Mouse (Mus musculus) adrenal gland, adult 8-10 months (tissue): Measurements from ENCODE around the gene Gabrb3. TPM values are rescaled to one million over a fixed set of nuclear protein-coding genes. Genes with fewer than 3 reads are reported as not detected.
"Not testable (repeated sequence)": the region's sequence is repeated elsewhere in the genome, so short reads cannot be mapped to it uniquely, and the experiment has no call there.

ENCODE experiments used
- DNase-seq: peaks from one replicate; pipeline ENCODE4 v3.0.0; 2022
- microRNA-seq, 2 experiments: library from miRNA; unstranded; fragments of <30 nt; microRNA quantifications; one replicate each; pipeline ENCODE4 v1.2.0; 2022
- total RNA-seq, 4 experiments: library from RNA; stranded (reverse); gene quantifications; 2 replicates each; pipeline ENCODE4 v1.2.4; 2022

Gabrb3 gene
- total RNA-seq, 4 experiments from 2014 or later, result 10.9 to 19.9 (median 14.1) TPM

- DNase-seq, result no peak
These were observed 287.7 kb downstream of the Gabrb3 start for GRCm38 (mm10) chr7:57706976-57707740.

GRCm38 (mm10) chr7:57711709-57712108, 292.2 kb downstream of the Gabrb3 start:
- no peak for DNase-seq

GRCm38 (mm10) chr7:57746836-57747235, 327.3 kb downstream of the Gabrb3 start:
- no peak for DNase-seq

- no peak for DNase-seq
These were observed 341.0 kb downstream of the Gabrb3 start for GRCm38 (mm10) chr7:57760466-57760865.

GRCm38 (mm10) chr7:57778754-57779153, 359.3 kb downstream of the Gabrb3 start:
- no peak for DNase-seq

GRCm38 (mm10) chr7:57786102-57786501, 366.6 kb downstream of the Gabrb3 start:
- DNase-seq, result not testable (repeated sequence)

GRCm38 (mm10) chr7:57787520-57787919, 368.0 kb downstream of the Gabrb3 start:
- no peak for DNase-seq

- no peak for DNase-seq
These were observed 383.8 kb downstream of the Gabrb3 start for GRCm38 (mm10) chr7:57803266-57803665.

GRCm38 (mm10) chr7:57813716-57814115, 394.2 kb downstream of the Gabrb3 start:
- DNase-seq, result no peak

GRCm38 (mm10) chr7:57842383-57842896, 422.9 kb downstream of the Gabrb3 start:
- DNase-seq, result no peak

- no peak for DNase-seq
These were observed 448.5 kb downstream of the Gabrb3 start for GRCm38 (mm10) chr7:57867951-57868350.

Small RNAs within 50 kb of the gene (microRNA-seq; reads per million reads assigned to microRNA genes)
- gene Mir6389, result 0 reads per million in 2 experiments

Other genes with a start within 250 kb of the Gabrb3 start
- 10 to 100 TPM in 2 of 4 experiments, 1 to 10 TPM in 2; 2.6 to 11.3 (median 6.9) TPM for gene Gabrg3, start 32.5 kb upstream of the Gabrb3 start, total RNA-seq
- gene Gabra5, start 90.4 kb downstream of the Gabrb3 start, total RNA-seq, result under 1 TPM; 0.35 to 0.65 (median 0.47) TPM